Mouse (Mus musculus) liver, embryonic 15.5 days (tissue): Measurements from ENCODE around the gene Pmvk. TPM values are rescaled to one million over a fixed set of nuclear protein-coding genes. Genes with fewer than 3 reads are reported as not detected.

Experiments
- ATAC-seq: fragments of 200-750 bp; cut with Nextera tagmentation; 2 replicates; pipeline ENCODE4 v1.8.0; 2017; ENCODE audit warnings: moderate number of reproducible peaks, mild to moderate bottlenecking, moderate library complexity; ENCODE audit not compliant: insufficient read depth
- H3K27ac ChIP-seq: fragments of 300-500 bp; sonication (generic); replicated peaks from 2 replicates; pipeline ENCODE4 v1.5.1; 2015; ENCODE audit warnings: mild to moderate bottlenecking, inconsistent platforms
- H3K27me3 ChIP-seq: fragments of 300-500 bp; sonication (generic); 2 replicates; pipeline ENCODE4 v1.6.1; 2015; ENCODE audit warnings: mild to moderate bottlenecking, inconsistent platforms
- H3K36me3 ChIP-seq: fragments of 300-500 bp; sonication (generic); replicated peaks from 2 replicates; pipeline ENCODE4 v1.6.1; 2015; ENCODE audit warnings: moderate library complexity, mild to moderate bottlenecking, inconsistent platforms
- H3K4me1 ChIP-seq: fragments of 300-500 bp; sonication (generic); replicated peaks from 2 replicates; pipeline ENCODE4 v1.6.1; 2015; ENCODE audit warnings: inconsistent platforms
- H3K4me2 ChIP-seq: fragments of 300-500 bp; sonication (generic); 2 replicates; pipeline ENCODE4 v1.6.1; 2015; ENCODE audit warnings: moderate library complexity, mild to moderate bottlenecking, inconsistent platforms
- H3K4me3 ChIP-seq: fragments of 300-500 bp; sonication (generic); replicated peaks from 2 replicates; pipeline ENCODE4 v1.5.1; 2015; ENCODE audit warnings: mild to moderate bottlenecking, inconsistent platforms
- H3K9ac ChIP-seq: fragments of 300-500 bp; sonication (generic); 2 replicates; pipeline ENCODE4 v1.6.1; 2015; ENCODE audit warnings: moderate library complexity, mild to moderate bottlenecking, inconsistent platforms
- H3K9me3 ChIP-seq: fragments of 300-500 bp; sonication (generic); replicated peaks from 2 replicates; pipeline ENCODE4 v1.6.1; 2016; ENCODE audit warnings: inconsistent platforms
- WGBS: fragments of 180-500 bp; shearing (Covaris S2); methylation state at CpG from one replicate; pipeline ENCODE4 v1.1.7; 2015; ENCODE audit warnings: mixed read lengths; ENCODE audit not compliant: insufficient replicate concordance; 5-methylcytosine and 5-hydroxymethylcytosine counted together
- polyA plus RNA-seq: library from polyadenylated mRNA; unstranded; fragments of >200 nt; fragmentation: Nextera tagmentation; extraction: Ambion mirVana; gene quantifications from 2 replicates; pipeline ENCODE4 v1.2.1, GENCODE M21; 2015

Gene Pmvk
- polyA plus RNA-seq, 1 experiment from 2014 or later, result 35.7 TPM

DNA sequence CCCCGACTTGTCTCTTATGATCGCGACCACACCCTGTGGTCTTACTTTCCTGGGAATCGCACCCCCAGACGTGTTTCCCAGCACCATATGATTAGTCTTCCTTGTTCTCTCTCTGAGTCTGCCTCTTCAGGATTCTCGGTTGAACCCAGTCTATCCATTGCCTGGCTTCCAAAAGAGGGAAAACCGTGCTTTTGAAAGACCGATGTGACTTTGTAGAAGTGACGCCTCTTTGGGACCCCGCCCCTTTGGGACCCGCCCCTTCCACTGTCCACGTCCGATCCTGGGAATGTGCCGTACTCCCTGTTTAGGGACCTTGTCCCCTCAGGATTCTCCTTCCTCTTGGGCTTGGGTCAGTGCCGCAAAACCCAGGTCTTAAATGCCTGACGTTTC is 35.5 kb upstream of the Pmvk start:
- Histone ChIP-seq H3K4me3 (peak overlapping the region; percentile 85), H3K36me3 (peaks cover 45% of the 10 kb centered on the region), H3K27ac (peak overlapping the region; percentile 98), H3K4me1 (peaks cover 63% of the 10 kb centered on the region), H3K4me2 (peak overlapping the region; percentile 95), H3K27me3 (no peaks in the 10 kb centered on the region), H3K9ac (peak overlapping the region; percentile 81), H3K9me3 (no peaks in the 10 kb centered on the region)
- 0% methylated on average over 16 of the region's 16 CpGs for WGBS
- peak; percentile 7; the same call in 1 of the 2 replicates for ATAC-seq

DNA sequence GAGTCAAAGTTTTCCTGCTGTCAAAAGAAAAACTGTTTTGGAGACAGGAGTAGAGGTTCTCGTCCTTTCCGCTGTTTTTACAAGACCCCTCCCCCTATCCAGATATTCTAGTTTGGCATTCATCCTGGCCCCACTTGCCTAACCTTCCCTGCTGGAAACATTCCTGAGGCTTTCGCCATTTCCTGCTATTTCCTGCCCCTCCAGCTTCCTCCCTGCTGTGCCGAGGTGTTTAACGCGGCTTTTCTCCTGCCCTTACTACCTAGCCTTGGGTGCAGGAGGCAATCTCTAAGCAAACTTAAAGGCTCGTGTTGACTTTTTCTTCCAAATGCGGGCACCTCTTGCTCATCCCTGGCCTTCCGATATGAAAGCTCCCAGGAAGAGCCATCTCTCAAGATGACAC is 34.8 kb upstream of the Pmvk start:
- 7% methylated on average over 9 of the region's 9 CpGs for WGBS
- Histone ChIP-seq H3K4me3 (peak overlapping the region; percentile 85), H3K4me2 (peak overlapping the region; percentile 95), H3K4me1 (peaks cover 70% of the 10 kb centered on the region), H3K9ac (peak overlapping the region; percentile 81), H3K27me3 (no peaks in the 10 kb centered on the region), H3K36me3 (peaks cover 45% of the 10 kb centered on the region), H3K27ac (peak overlapping the region; percentile 98), H3K9me3 (no peaks in the 10 kb centered on the region)
- no peak for ATAC-seq

DNA sequence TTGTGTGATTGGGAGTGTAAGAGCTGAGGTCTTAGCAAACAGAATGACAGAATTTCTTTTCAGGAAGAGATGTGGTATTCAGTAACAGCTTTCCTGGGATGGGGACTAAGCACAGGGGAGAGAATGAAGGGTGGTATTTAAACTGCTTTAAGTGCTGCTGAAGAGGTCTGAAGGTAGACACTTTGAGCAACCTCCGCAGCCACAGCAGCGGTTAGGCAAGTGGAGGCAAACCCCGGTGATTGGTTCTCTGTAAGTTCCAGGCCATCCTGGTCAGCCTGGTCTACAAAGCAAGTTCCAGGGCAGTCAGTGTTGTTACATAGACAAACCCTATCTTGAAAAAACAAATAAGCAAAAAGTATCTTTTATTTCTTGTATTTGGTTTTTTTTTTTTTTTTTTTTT is 34.4 kb upstream of the Pmvk start:
- peak overlapping the region; percentile 81 for H3K9ac ChIP-seq
- peak overlapping the region; percentile 85 for H3K4me3 ChIP-seq
- H3K4me1 ChIP-seq, result peaks cover 74% of the 10 kb centered on the region
- WGBS, result 21% methylated on average over 3 of the region's 3 CpGs
- H3K27ac ChIP-seq, result peak overlapping the region; percentile 98
- no peaks in the 10 kb centered on the region for H3K27me3 ChIP-seq
- peaks cover 45% of the 10 kb centered on the region for H3K36me3 ChIP-seq
- no peak for ATAC-seq
- H3K4me2 ChIP-seq, result peak overlapping the region; percentile 95
- H3K9me3 ChIP-seq, result no peaks in the 10 kb centered on the region

DNA sequence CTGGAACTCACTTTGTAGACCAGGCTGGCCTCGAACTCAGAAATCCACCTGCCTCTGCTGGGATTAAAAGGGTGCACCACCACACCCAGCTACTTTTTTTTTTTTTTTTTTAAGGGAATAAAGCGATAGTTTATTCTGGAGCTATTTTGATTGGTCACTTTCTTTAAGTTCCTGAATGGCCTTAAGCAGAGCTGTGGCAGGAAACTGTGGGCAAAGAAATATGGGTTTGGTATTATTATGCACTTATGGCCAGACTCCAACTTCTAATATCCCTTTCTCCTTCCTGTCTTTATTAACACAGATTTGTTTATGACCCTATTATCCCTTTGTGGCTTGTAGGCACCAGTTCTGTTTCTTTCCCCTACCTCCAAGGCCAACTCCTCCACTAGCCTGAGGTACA is 33.9 kb upstream of the Pmvk start:
- peaks cover 78% of the 10 kb centered on the region for H3K4me1 ChIP-seq
- H3K4me3 ChIP-seq, result peak overlapping the region; percentile 63

DNA sequence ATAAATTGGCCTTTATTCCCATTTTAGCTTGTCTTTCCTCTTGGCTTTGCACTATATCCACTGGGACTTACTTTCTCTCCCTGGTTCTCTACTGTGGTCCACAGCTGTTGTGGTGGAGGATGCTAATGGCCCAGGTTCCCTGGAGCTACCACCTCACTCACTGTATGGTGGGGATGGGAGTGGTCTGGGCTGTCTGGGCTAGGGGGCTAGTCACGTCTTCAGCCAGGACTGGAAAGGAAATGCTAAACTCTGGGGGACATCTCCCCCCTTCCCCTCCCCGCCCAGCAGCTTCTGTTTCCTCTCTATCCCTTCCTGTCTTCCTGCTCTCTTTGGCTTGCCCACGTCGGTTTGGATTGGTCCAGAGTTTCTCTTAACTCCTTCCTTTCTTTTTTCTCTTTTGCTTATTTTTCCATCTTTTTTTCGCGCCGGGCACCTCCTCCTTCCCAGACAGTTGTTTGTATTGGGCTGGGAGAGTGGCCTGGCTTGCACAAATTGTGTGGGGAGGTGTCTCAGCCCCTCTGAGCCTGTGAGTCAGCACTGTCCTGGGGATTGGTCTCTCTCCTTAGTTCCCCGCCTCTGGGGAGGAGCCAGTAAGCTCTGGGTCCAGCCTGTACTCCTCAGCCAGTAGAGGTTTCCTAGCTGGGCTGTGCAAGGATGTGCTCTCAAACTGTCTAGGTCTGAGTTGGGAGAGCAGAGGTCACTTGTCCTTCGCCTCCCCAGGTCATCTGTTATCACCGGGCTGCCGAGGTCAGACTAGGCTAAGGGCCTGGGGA is 33.2 kb upstream of the Pmvk start:
- ATAC-seq, result peak; percentile 68
- peaks cover 45% of the 10 kb centered on the region for H3K36me3 ChIP-seq
- WGBS, result 9% methylated on average over 11 of the region's 11 CpGs
- H3K4me2 ChIP-seq, result peak overlapping the region; percentile 95
- H3K9ac ChIP-seq, result peak overlapping the region; percentile 72
- no peaks in the 10 kb centered on the region for H3K27me3 ChIP-seq
- H3K4me3 ChIP-seq, result peak overlapping the region; percentile 63
- H3K9me3 ChIP-seq, result no peaks in the 10 kb centered on the region
- peak overlapping the region; percentile 98 for H3K27ac ChIP-seq
- peaks cover 84% of the 10 kb centered on the region for H3K4me1 ChIP-seq

More for the DNA sequence above, 33.9 kb upstream of the Pmvk start:
- Histone ChIP-seq H3K27me3 (no peaks in the 10 kb centered on the region), H3K36me3 (peaks cover 45% of the 10 kb centered on the region), H3K9me3 (no peaks in the 10 kb centered on the region), H3K27ac (peak overlapping the region; percentile 98), H3K4me2 (peak overlapping the region; percentile 95), H3K9ac (peak overlapping the region; percentile 41)
- 31% methylated on average over 2 of the region's 2 CpGs for WGBS
- no peak for ATAC-seq

DNA sequence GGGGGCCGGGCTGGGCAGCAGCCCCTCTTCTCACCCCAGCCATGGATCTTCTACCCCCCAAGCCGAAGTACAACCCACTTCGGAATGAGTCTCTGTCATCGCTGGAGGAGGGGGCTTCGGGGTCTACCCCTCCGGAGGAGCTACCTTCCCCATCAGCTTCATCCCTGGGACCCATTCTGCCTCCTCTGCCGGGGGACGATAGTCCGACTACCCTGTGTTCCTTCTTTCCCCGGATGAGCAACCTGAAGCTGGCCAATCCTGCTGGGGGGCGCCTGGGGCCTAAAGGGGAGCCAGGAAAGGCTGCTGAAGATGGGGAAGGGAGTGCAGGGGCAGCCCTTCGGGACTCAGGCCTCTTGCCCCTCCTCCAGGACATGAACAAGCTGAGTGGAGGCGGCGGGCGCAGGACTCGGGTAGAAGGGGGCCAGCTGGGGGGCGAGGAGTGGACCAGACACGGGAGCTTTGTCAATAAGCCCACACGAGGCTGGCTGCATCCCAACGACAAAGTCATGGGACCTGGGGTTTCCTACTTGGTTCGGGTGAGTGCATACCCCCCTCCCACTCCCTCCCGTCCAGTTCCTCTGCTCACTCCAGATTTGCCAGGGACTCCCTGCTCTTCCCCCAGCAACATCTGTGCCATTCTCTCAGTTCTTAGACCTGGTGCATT is 32.4 kb upstream of the Pmvk start:
- H3K9ac ChIP-seq, result peak overlapping the region; percentile 72
- H3K4me1 ChIP-seq, result peaks cover 84% of the 10 kb centered on the region
- peak overlapping the region; percentile 63 for H3K4me3 ChIP-seq
- peak overlapping the region; percentile 95 for H3K4me2 ChIP-seq
- H3K9me3 ChIP-seq, result no peaks in the 10 kb centered on the region
- no peak for ATAC-seq
- 28% methylated on average over 22 of the region's 22 CpGs for WGBS
- peak overlapping the region; percentile 84 for H3K27ac ChIP-seq
- no peaks in the 10 kb centered on the region for H3K27me3 ChIP-seq
- H3K36me3 ChIP-seq, result peaks cover 46% of the 10 kb centered on the region

DNA sequence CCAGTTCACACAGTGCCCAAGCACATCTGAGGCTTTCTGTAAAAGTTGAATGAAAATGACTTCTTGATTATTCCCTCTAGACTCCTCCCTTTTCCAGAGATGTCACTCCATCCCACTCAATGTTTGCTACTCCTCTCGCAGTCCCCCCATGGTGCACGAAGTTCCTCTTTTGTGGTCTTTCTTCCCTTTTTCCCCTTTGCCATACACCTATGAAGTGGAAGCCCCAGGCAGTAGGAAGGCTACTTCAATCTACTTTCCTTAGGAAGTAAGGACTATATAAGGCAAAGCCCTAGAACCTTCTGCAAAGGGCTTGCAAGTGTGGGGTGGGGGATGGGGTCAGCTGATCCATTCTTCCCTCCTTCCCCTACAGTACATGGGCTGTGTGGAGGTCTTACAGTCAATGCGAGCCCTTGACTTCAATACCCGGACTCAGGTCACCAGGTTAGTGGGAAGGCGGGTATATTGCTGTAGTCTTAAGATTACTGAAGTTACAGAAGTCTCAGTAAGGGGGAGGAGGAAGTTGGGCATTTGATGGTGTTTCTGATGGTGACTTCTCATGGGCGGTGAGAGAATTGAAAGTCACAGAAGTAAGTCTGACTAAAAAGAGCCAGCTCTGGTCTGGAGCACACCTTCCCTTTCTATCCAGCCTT is 31.7 kb upstream of the Pmvk start:
- peak overlapping the region; percentile 63 for H3K4me3 ChIP-seq
- H3K36me3 ChIP-seq, result peaks cover 53% of the 10 kb centered on the region
- peaks cover 87% of the 10 kb centered on the region for H3K4me1 ChIP-seq
- H3K27me3 ChIP-seq, result no peaks in the 10 kb centered on the region
- 45% methylated on average over 6 of the region's 6 CpGs for WGBS
- peak overlapping the region; percentile 84 for H3K27ac ChIP-seq
- peak overlapping the region; percentile 95 for H3K4me2 ChIP-seq
- no peaks in the 10 kb centered on the region for H3K9me3 ChIP-seq
- no peak for ATAC-seq
- H3K9ac ChIP-seq, result peak overlapping the region; percentile 72; the same call in 1 of the 2 replicates

DNA sequence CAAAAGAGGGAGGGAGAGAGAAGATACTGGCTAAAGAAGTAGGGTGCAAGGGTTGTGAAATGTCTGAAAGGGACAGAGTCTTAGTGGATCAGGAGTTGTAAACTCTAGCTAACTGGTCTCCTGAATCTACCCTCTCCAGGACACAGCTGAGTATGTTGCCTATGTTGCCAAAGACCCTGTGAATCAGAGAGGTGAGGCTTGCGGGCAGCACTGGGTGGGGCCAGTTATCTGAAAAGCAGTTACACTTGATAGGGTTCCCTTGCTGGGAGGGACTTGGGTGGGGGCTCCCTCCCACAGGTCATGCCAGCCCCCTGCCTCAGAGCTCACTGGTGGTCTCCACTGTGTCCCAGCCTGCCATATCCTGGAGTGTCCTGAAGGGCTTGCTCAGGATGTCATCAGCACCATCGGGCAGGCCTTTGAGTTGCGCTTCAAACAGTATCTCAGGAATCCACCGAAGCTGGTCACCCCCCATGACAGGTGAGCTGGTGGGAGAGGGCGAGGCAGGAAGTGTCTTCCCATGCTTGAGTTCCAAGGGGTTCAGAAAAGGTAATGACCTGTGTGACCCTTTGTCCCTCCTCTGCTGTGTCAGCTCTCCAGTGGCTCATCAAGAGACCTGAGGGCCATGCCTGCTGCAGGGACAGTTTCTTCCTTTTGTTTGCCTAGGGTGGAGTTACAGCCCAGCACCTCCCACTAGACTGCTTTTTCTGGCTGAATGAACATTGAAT is 29.8 kb upstream of the Pmvk start:
- peak overlapping the region; percentile 21 for H3K4me3 ChIP-seq

DNA sequence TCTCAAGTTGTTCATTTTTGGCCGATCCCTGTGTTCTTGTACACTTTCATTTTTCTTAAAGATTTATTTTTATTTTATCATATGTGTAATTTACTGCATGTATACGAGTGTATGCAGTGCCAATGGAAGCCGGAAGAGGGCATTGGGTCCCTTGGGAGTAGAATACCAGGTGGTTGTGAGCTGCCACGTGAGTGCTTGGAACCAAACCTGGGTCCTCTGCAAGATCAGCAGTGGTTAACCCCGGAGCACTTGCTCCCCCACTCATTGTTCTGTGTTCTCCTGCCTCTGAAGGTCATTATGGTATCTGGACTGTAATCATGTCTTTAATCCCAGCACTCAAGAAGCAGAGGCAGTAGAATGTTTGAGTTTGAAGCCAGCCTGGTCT is 29.2 kb upstream of the Pmvk start:
- peaks cover 66% of the 10 kb centered on the region for H3K36me3 ChIP-seq
- peak overlapping the region; percentile 84 for H3K27ac ChIP-seq
- peak overlapping the region; percentile 95 for H3K4me2 ChIP-seq
- no peak for ATAC-seq
- H3K9me3 ChIP-seq, result no peaks in the 10 kb centered on the region
- H3K9ac ChIP-seq, result no peak overlapping the region
- H3K4me1 ChIP-seq, result peaks cover 80% of the 10 kb centered on the region
- H3K4me3 ChIP-seq, result 0 out of 2 replicates have a peak overlapping the region, but pooled peaks have one; percentile 36
- no peaks in the 10 kb centered on the region for H3K27me3 ChIP-seq
- 66% methylated on average over 5 of the region's 5 CpGs for WGBS

More for the DNA sequence above, 29.8 kb upstream of the Pmvk start:
- Histone ChIP-seq H3K4me1 (peaks cover 81% of the 10 kb centered on the region), H3K36me3 (peaks cover 66% of the 10 kb centered on the region), H3K27ac (peak overlapping the region; percentile 84), H3K9me3 (no peaks in the 10 kb centered on the region), H3K4me2 (peak overlapping the region; percentile 95), H3K9ac (peak overlapping the region; percentile 22; the same call in 1 of the 2 replicates), H3K27me3 (no peaks in the 10 kb centered on the region)
- ATAC-seq, result peak; percentile 36
- 48% methylated on average over 5 of the region's 5 CpGs for WGBS

DNA sequence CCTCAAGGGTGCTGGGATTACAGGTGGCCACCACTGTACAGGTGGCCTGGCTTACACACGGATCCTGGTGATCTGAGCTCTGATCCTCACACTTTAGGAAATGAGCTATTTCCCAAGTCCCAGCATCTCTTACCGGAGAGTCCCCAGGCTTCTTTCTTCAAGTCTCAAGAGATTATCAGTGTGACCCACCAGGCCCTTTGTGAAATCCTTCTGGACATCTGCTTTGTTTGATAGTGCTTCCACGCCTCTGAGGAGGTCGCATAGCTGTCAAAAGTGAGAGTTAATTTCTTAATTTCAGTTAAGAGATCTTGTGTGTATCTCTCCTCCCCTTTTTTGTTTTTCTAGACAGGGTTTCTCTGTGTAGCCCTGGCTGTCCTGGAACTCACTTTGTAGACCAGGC is 28.5 kb upstream of the Pmvk start:
- peaks cover 66% of the 10 kb centered on the region for H3K36me3 ChIP-seq
- peaks cover 77% of the 10 kb centered on the region for H3K4me1 ChIP-seq
- WGBS, result 19% methylated on average over 4 of the region's 4 CpGs
- peak overlapping the region; percentile 56 for H3K9ac ChIP-seq
- peak overlapping the region; percentile 84 for H3K27ac ChIP-seq
- peak overlapping the region; percentile 95 for H3K4me2 ChIP-seq
- H3K9me3 ChIP-seq, result no peaks in the 10 kb centered on the region
- H3K4me3 ChIP-seq, result peak overlapping the region; percentile 36
- no peaks in the 10 kb centered on the region for H3K27me3 ChIP-seq
- ATAC-seq, result no peak
